Mouse (Mus musculus): ENCODE measurements around the gene Tifa.

DNA sequence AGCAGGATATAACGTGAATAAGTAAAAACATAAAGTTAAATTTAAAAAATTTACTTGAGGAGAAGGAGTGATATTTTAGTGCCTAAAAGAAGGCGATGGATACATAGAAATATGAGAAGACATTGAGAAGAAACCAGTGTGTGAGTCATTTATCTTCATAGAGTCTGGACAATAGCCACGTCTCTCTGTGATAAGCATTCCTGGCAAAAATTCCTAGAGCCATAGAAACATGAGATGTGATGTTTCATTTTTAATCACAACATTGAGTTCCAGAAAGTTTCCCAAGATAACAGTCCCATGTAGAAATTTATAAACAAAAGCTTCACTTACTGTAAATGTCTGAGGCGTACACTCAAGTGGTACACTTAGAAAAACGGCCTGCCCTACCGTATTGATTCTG is 6.7 kb upstream of the Tifa start:
- TF ChIP-seq CTCF (IDR thresholded peaks at IDR 0.05; ENCODE audit: insufficient read depth, low read depth, low read length) (no peak), POLR2A (IDR thresholded peaks at IDR 0.05; ENCODE audit: insufficient read depth, low read depth, low read length) (no peak)
